Mouse (Mus musculus) intestine, embryonic 14.5 days (tissue): ENCODE measurements around the gene Crtc3. TPM values are rescaled to one million over a fixed set of nuclear protein-coding genes. Genes with fewer than 3 reads are reported as not detected.

Source experiments
- ATAC-seq: fragments of 200-750 bp; cut with Nextera tagmentation; replicated peaks from 2 replicates; pipeline ENCODE4 v1.8.0; 2017; ENCODE audit warnings: low read depth, moderate number of reproducible peaks, moderate TSS enrichment, moderate library complexity; ENCODE audit not compliant: low FRiP score, low TSS enrichment
- DNase-seq: peaks from one replicate; pipeline ENCODE4 v3.0.0-alpha.2; 2018; ENCODE audit warnings: low spot score
- H3K27ac ChIP-seq: fragments of 300-500 bp; sonication (generic); 2 replicates; pipeline ENCODE4 v1.5.1; 2014; ENCODE audit warnings: low read depth, mild to moderate bottlenecking, control low read depth
- H3K27me3 ChIP-seq: fragments of 300-500 bp; sonication (generic); replicated peaks from 2 replicates; pipeline ENCODE4 v1.6.1; 2014; ENCODE audit warnings: low read length, control low read depth; ENCODE audit not compliant: control insufficient read depth, insufficient read depth
- H3K36me3 ChIP-seq: fragments of 300-500 bp; sonication (generic); 2 replicates; pipeline ENCODE4 v1.6.1; 2014; ENCODE audit warnings: low read length, control low read depth; ENCODE audit not compliant: control insufficient read depth, insufficient read depth
- H3K4me1 ChIP-seq: fragments of 300-500 bp; sonication (generic); replicated peaks from 2 replicates; pipeline ENCODE4 v1.6.1; 2014; ENCODE audit warnings: low read length, control low read depth, mixed read lengths; ENCODE audit not compliant: control insufficient read depth, insufficient read depth
- H3K4me2 ChIP-seq: fragments of 300-500 bp; sonication (generic); 2 replicates; pipeline ENCODE4 v1.6.1; 2014; ENCODE audit warnings: low read length
- H3K4me3 ChIP-seq: fragments of 300-500 bp; sonication (generic); 2 replicates; pipeline ENCODE4 v1.5.1; 2014; ENCODE audit warnings: low read depth, low read length, control low read depth, mixed read lengths
- H3K9ac ChIP-seq: fragments of 300-500 bp; sonication (generic); 2 replicates; pipeline ENCODE4 v1.6.1; 2014; ENCODE audit warnings: mild to moderate bottlenecking, low read length
- H3K9me3 ChIP-seq: fragments of 300-500 bp; sonication (generic); 2 replicates; pipeline ENCODE4 v1.6.1; 2016; ENCODE audit warnings: low read length, control low read depth; ENCODE audit not compliant: control insufficient read depth
- WGBS: fragments of 180-500 bp; shearing (Covaris S2); extraction: QIAGEN DNeasy Blood & Tissue Kit; methylation state at CpG from one replicate; pipeline ENCODE4 v1.1.7; 2014; 5-methylcytosine and 5-hydroxymethylcytosine counted together
- polyA plus RNA-seq: library from polyadenylated mRNA; unstranded; fragments of >200 nt; fragmentation: Nextera tagmentation; extraction: Ambion mirVana; gene quantifications from 2 replicates; pipeline ENCODE4 v1.2.1, GENCODE M21; 2014

Crtc3 gene
- polyA plus RNA-seq, 1 experiment from 2014 or later = 19.6 TPM

DNA sequence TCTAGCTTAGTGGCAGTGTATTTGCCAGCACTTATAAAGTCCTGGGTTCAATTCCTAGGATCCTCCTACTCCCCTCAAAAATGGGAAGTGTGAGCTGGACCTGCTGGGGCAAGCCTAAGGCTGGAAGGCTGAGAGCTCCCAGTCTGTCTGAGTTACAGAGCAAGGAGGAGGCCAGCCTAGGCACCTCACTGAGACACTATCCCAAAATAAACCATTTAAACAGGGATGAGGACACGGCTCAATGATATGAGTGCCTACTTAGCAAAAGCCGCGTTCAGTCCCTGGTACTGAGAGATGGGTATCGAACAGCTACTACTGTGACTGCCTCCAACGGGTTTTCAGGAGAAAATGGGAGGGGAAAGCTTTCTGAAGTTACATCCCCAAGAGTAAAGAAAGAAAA, 33.8 kb downstream of the Crtc3 start:
- Histone ChIP-seq H3K4me3 (no peak overlapping the region), H3K9me3 (no peaks in the 10 kb centered on the region), H3K27me3 (no peaks in the 10 kb centered on the region), H3K4me2 (no peak overlapping the region), H3K27ac (no peak overlapping the region), H3K36me3 (no peaks in the 10 kb centered on the region), H3K9ac (no peak overlapping the region), H3K4me1 (peaks cover 29% of the 10 kb centered on the region)
- WGBS = 86% methylated on average over 5 of the region's 5 CpGs
- ATAC-seq (no peak), DNase-seq (no peak)

- Histone ChIP-seq H3K4me1 (peaks cover 29% of the 10 kb centered on the region), H3K9ac (no peak overlapping the region), H3K36me3 (no peaks in the 10 kb centered on the region), H3K27me3 (no peaks in the 10 kb centered on the region), H3K9me3 (no peaks in the 10 kb centered on the region), H3K4me2 (no peak overlapping the region), H3K27ac (no peak overlapping the region), H3K4me3 (no peak overlapping the region)
- ATAC-seq = no peak
- no peak for DNase-seq
- 88% methylated on average over 7 of the region's 7 CpGs for WGBS
Measured at GRCm38 (mm10) chr7:80654393-80654792, 34.3 kb downstream of the Crtc3 start.

DNA sequence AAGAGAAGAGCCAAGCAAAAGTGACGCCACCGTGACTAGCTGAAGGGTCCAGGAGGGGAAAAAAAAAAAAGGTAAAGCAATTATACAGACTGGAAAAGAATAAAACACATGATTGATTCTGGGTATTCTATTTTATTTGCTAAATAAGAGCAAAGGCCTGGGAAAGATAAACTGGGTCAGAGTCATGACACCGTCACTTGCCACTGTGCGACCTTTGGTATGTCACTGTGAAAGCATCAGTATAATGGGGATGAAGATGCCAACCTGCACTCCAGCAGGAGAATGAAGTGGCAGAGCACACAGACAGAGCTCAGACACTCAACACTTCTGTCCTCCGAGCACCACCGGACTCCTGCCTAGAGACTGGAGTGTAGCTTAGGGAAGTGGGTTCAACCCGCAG, 34.7 kb downstream of the Crtc3 start:
- no peak overlapping the region for H3K9ac ChIP-seq
- 94% methylated on average over 7 of the region's 7 CpGs for WGBS

DNA sequence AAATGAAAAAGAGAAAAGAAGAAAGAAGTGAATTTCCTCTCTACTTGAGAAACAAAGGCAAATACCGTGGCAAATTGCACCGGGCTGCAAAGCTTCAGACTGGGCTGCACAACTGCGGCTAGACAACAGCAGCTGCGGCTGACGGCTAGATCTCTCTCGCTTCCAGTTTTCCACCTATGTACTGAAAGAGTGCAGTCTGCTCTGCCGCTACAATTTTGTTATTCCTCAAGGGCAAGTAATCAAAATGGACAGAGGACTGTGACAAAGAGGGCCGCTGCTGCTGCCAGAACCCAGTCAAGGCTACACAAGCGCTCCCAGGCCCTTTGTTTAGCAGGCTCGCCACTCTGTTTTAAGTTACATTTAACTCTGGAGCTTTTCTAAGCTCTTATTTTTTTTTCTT, 35.6 kb downstream of the Crtc3 start:
- WGBS = 65% methylated on average over 10 of the region's 10 CpGs
- Histone ChIP-seq H3K9me3 (no peaks in the 10 kb centered on the region), H3K4me2 (no peak overlapping the region), H3K4me1 (peaks cover 33% of the 10 kb centered on the region), H3K36me3 (no peaks in the 10 kb centered on the region), H3K27ac (peak overlapping the region; percentile 27; the same call in 1 of the 2 replicates), H3K4me3 (no peak overlapping the region), H3K9ac (no peak overlapping the region), H3K27me3 (no peaks in the 10 kb centered on the region)
- ATAC-seq = no peak
- DNase-seq = no peak

More for the DNA sequence above, 34.7 kb downstream of the Crtc3 start:
- no peak overlapping the region for H3K27ac ChIP-seq
- ATAC-seq (no peak), DNase-seq (no peak)
- no peak overlapping the region for H3K4me2 ChIP-seq
- H3K9me3 ChIP-seq = no peaks in the 10 kb centered on the region
- no peaks in the 10 kb centered on the region for H3K27me3 ChIP-seq
- H3K4me3 ChIP-seq = no peak overlapping the region
- no peaks in the 10 kb centered on the region for H3K36me3 ChIP-seq
- H3K4me1 ChIP-seq = peaks cover 29% of the 10 kb centered on the region

DNA sequence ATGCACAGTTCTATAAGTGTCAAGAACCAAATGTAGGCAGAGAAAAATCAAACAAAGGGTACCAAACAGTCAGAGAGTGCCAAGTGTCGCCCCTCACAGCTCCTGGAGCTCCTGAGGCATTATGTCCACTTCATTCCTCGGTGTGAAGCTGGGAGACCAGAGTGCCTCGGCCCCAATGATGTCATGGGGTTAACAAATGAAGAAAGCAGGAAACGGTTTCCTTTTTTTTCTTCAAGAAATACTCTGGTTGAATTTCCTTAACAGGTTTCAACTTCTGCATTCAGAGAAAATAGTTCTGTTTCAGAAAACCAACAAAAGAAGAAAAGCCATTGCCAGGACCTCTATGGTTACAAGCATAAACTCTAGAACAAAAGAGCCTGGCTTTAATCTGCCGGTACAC, 36.4 kb downstream of the Crtc3 start:
- no peak for DNase-seq
- Histone ChIP-seq H3K4me2 (no peak overlapping the region), H3K36me3 (no peaks in the 10 kb centered on the region), H3K9me3 (no peaks in the 10 kb centered on the region), H3K27me3 (no peaks in the 10 kb centered on the region), H3K27ac (no peak overlapping the region), H3K4me1 (peaks cover 32% of the 10 kb centered on the region), H3K9ac (no peak overlapping the region), H3K4me3 (no peak overlapping the region)
- WGBS = 57% methylated on average over 5 of the region's 5 CpGs
- ATAC-seq = no peak

DNA sequence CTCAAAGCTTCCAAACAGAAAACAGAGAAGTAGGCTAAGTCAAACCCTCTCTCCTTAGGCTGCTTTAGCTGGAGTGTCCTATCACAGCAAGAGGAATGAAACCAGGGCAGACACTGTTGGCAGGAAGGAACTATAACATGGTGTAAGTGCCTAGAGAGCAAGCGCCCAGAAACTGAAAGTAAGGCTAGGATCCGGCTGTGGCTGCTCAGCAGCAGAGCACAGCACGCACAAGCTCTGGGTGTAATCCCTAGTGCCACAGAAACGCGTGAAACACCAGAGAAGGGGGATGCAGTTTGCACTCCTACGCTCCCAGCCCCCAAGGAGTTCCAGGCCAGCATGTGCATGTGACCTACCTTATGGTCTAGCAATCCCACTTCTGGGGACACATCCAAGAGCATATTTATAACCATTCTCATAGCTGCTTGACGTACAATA, 41.2 kb downstream of the Crtc3 start:
- no peak overlapping the region for H3K4me2 ChIP-seq
- DNase-seq (no peak), ATAC-seq (no peak)
- H3K4me1 ChIP-seq = peaks cover 36% of the 10 kb centered on the region; the same call in 1 of the 2 replicates
- no peak overlapping the region for H3K9ac ChIP-seq
- H3K9me3 ChIP-seq = no peaks in the 10 kb centered on the region
- no peaks in the 10 kb centered on the region for H3K36me3 ChIP-seq
- H3K27ac ChIP-seq = peak overlapping the region; percentile 30; the same call in 1 of the 2 replicates
- 81% methylated on average over 7 of the region's 7 CpGs for WGBS
- no peaks in the 10 kb centered on the region for H3K27me3 ChIP-seq
- no peak overlapping the region for H3K4me3 ChIP-seq

- Histone ChIP-seq H3K36me3 (no peaks in the 10 kb centered on the region), H3K4me1 (peaks cover 46% of the 10 kb centered on the region), H3K9me3 (no peaks in the 10 kb centered on the region), H3K27me3 (no peaks in the 10 kb centered on the region), H3K4me2 (no peak overlapping the region), H3K9ac (no peak overlapping the region), H3K4me3 (no peak overlapping the region), H3K27ac (peak overlapping the region; percentile 54)
- ATAC-seq = no peak
- 61% methylated on average over 10 of the region's 10 CpGs for WGBS
- DNase-seq = no peak
Measured at GRCm38 (mm10) chr7:80646093-80647025, 42.3 kb downstream of the Crtc3 start.

- H3K4me1 ChIP-seq = peaks cover 51% of the 10 kb centered on the region
- WGBS = 75% methylated on average over 8 of the region's 8 CpGs
- ATAC-seq = no peak
Measured at GRCm38 (mm10) chr7:80642976-80643666, 45.6 kb downstream of the Crtc3 start.

More at GRCm38 (mm10) chr7:80642976-80643666, 45.6 kb downstream of the Crtc3 start:
- Histone ChIP-seq H3K36me3 (no peaks in the 10 kb centered on the region), H3K4me3 (no peak overlapping the region), H3K4me2 (no peak overlapping the region), H3K27me3 (no peaks in the 10 kb centered on the region), H3K9me3 (no peaks in the 10 kb centered on the region), H3K27ac (no peak overlapping the region), H3K9ac (no peak overlapping the region)
- no peak for DNase-seq
